Mouse (Mus musculus) testis, adult 2 months (tissue): ENCODE measurements at regions not wholly inside any gene's neighbourhood (a gene's known extent, or its start where the extent isn't known, plus 50 kb on each side); places are given as distances from the start of the nearest gene placed in this dataset.

Experiments
- CTCF ChIP-seq: fragments of 200-500 bp; IDR thresholded peaks from 2 replicates; pipeline ENCODE4 v1.5.1; 2012; ENCODE audit warnings: low read depth, mild to moderate bottlenecking, inconsistent platforms, low read length, moderate library complexity; ENCODE audit not compliant: control insufficient read depth, insufficient read depth, insufficient replicate concordance
- POLR2A ChIP-seq: fragments of 200-500 bp; IDR thresholded peaks from 2 replicates; pipeline ENCODE4 v1.6.1; 2012; ENCODE audit warnings: low read depth, mild to moderate bottlenecking, inconsistent platforms, low read length, moderate library complexity; ENCODE audit not compliant: control insufficient read depth

DNA sequence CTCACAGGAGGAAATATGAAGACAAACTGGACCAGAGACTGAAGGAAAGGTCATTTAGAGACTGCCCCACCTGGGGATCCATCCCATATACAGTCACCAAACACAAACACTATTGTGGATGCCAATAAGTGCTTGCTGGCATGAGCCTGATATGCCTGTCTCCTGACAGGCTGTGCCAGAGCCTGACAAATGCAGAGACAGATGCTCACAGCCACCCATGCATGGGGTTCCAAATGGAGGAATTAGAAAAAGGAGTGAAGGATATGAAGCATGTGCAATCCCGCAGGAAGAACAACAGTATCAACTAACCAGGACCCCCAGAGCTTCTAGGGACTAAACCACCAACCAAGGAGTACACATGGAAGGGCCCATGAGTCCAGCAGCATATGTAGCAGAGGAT lies 505.9 kb downstream of the Gm6685 start:
- no peak for TF ChIP-seq POLR2A
- TF ChIP-seq CTCF: no peak
